Mouse (Mus musculus) right cerebral cortex, adult 2 months (tissue): Measurements from ENCODE around the gene Ada.
"Not testable (repeated sequence)": the region's sequence is repeated elsewhere in the genome, so short reads cannot be mapped to it uniquely, and the experiment has no call there.

Experiments used
- DNase-seq, 2 experiments: peaks; one replicate each; pipeline ENCODE4 v3.0.0; 2021 to 2022; ENCODE audit warnings: low spot score in 2 of 2

Gene Ada

DNA sequence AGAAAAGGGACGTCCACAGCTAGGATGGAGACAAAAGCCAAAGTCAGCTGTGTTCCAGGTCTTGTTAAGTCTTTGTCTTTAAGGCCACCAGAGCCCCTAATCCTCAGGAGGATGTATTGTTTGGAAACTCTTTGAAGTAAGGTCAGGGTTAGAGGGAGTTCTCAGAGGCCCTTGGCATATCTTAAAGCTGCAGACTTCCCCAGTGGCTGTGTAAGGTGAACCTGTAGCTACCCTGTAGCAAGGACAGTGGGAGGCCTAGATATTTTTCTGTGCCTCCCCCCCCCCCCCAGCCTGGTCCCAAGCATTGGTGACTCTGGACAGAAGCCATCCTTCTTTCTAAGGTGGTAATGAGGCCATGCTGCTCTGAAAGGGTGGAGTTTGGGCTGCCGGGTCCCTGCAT, 53.3 kb downstream of the Ada start:
- DNase-seq: no peak

GRCm38 (mm10) chr2:163693716-163694314, 56.2 kb downstream of the Ada start:
- DNase-seq: no peak

DNA sequence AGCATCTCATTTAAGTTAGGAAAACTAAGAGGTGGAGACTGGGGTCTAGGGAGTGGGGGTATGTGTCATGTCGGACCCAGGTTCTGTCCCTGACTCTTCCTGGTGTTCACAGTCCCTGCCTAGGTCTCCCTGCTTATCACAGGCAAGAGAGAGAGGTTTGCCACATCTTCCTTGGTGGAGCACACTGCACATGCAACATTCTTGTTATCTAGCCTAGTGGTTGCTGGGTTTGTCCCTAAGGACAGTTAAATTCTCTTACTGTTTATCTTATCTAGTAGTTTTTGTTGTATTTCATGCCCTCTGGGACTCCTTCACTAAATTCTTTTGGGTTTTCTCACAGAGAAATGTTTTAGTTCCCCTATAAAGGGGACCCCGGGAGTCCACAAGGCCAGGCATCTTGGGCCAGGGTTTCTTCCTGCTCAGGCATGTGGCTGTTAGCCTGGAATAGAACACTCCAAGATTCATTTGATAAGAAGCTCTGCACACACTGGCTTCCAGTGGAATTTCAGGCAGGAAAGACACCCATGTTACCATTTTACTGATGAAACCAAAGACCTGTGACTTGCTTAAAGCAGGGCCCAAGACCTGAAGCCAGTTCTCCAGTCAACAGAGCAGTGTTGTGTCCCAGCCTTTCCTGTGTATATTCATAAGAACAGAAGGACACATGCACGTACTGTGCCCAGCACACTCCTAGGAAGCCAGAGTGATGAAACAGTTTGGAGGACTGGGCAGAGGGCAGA, 57.0 kb downstream of the Ada start:
- no peak for DNase-seq

GRCm38 (mm10) chr2:163691846-163692605, 58.0 kb downstream of the Ada start:
- no peak for DNase-seq

DNA sequence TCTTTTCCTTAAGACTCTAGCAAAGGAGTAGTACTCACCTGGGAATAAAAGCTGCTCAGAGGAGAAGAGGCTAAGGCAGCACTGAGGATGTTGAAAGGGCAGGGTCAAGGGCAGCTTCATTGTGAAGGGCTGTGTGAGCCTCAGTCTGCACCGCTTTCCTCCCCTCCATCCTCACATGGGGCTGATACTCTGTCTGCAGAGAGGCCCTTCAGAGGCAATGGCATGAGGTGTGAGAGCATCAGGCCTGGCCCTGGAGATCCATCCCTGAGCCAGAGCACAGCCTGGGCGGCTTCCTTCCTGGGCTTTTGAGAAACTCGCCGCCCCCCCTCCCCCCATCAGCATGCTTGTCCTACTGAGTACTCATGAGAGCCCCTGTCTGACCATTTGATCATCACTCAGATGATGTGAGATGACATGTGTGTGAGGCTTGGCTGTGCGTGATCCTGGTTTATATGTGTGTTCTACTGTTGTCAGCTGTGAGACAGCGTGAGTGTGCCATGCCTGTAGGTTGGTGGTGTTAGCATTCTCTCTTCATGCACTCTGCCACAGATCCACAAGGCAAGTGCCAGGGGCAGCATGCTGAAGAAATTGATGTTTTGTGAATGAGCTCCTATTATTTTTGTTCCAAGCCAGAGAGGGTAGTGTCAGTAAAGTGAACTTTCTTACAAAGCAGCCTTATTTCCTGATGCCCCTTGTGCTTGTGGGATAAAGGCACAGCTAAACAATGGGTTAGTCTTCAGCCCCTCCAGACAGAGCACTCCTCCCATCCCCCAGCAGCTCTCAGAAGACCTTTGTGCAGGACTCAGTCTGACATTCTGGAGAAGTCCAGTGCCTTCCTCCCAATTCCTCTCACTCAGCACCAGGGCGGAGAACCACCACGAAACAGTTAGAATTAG, 59.4 kb downstream of the Ada start:
- DNase-seq: no peak

DNA sequence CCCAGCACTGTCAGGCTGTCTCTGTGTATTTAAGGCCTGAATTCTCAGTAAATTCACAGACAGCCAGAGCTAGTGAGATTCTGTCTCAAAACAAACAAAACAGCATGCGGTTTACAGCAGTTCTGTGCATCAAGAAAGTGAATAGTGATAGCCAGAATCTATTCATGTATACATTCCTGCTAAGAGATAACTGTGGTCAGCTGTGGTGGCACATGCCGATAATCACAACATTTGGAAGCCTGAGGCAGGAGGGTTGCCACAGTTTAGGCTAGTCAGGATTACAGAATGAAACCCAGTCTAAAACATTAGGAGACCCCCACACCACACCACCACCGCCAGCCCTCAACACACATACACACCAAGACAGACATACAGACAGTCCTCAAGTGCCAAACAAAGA, 60.3 kb downstream of the Ada start:
- no peak for DNase-seq

GRCm38 (mm10) chr2:163688377-163688776, 61.7 kb downstream of the Ada start:
- DNase-seq: not testable (repeated sequence)

- no peak for DNase-seq
These were observed 63.2 kb downstream of the Ada start for GRCm38 (mm10) chr2:163686886-163687285.

GRCm38 (mm10) chr2:163686233-163686632, 63.8 kb downstream of the Ada start:
- no peak for DNase-seq

DNA sequence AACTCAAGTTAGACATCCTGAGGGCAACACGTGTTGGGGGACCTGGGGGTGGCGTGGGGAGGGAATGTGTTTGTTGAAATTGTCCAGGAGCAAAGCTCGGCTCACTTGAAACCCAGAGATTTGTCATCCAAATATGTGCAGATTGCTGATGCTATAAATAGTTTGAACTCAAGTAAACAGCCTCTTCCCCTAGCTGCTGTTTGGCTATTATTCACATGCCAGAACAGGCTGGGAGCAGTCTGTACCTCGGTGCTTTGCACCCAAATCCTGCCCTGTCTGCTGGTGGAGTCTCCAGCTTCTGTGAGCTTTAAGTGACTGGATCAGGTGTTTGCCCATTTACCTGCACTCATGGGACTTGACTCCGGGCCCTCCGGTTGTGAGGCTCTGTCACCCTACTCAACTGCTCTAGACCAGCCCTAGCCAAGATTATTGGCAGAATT, 64.3 kb downstream of the Ada start:
- peak; percentile 70 to 75 for DNase-seq

GRCm38 (mm10) chr2:163685287-163685686, 64.8 kb downstream of the Ada start:
- DNase-seq: peak in 1 of 2 experiments; percentile 44

DNA sequence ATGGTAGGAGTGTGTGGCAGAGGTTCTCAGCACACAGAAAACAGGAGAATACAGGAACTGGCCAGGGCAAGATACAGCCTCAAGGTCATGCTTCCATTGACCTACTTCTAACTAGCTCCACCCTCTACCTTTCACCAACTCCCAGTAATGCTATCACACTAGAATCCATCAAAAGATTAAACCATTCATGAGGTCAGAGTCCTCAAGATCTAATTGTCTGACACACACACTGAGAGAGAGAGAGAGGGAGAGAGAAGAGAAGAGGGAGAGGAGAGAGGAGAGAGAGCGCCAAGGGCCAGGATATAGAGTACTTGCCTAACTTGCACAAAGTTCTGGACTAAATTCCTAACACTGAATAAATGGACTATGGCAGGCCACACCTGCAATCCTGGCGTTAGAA, 67.7 kb downstream of the Ada start:
- DNase-seq: no peak

GRCm38 (mm10) chr2:163676745-163677144, 73.3 kb downstream of the Ada start:
- DNase-seq: no peak
